Mouse (Mus musculus) megakaryocyte, adult 5-6 weeks (primary cell): ENCODE measurements at regions not wholly inside any gene's neighbourhood (a gene's known extent, or its start where the extent isn't known, plus 50 kb on each side); places are given as distances from the start of the nearest gene placed in this dataset.
"Not testable (repeated sequence)": the region's sequence is repeated elsewhere in the genome, so short reads cannot be mapped to it uniquely, and the experiment has no call there.

Source experiments
- ATAC-seq: 2 replicates; pipeline ENCODE4 v1.8.0; 2016; ENCODE audit warnings: mild to moderate bottlenecking, inconsistent platforms; ENCODE audit not compliant: poor library complexity, severe bottlenecking

DNA sequence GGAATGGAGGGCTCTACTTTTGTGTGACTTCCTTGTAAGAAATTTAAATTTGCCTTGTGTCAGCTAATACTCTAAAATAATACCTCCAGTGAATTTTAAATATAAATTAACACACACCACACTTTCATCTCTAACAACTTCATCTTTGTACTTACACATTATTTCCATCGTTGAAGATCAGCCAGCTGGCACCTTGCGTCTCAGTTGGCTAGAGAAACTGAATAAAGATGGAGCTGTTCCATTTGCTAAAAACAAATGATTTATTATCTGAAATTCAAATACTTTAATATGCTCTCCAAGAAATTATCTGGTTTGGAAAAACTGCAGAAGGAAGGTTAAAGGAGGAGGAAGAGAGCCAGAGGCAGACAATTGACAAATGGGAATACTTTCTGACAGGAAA is 122.0 kb upstream of the Gm11096 start:
- no peak for ATAC-seq

DNA sequence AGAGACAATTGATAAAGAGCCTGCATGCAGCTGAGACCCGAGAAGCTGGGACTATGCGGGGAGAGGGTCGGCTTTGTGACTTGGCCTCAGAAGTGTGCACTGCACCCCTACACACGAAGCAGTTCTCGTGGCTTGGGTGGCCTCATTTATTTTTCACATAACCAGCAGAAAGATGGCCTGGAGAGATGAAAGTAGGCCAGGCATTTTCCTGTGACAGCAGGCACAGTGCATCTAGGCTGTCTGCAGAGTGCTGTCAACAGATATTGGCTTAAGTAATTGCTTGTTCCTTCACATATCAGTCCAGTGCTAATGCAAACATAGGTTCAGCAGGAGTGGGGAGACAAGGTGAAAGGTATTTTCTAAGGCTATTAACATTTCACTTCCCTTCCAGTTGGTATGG is 124.9 kb upstream of the Gm11096 start:
- ATAC-seq, result no peak

DNA sequence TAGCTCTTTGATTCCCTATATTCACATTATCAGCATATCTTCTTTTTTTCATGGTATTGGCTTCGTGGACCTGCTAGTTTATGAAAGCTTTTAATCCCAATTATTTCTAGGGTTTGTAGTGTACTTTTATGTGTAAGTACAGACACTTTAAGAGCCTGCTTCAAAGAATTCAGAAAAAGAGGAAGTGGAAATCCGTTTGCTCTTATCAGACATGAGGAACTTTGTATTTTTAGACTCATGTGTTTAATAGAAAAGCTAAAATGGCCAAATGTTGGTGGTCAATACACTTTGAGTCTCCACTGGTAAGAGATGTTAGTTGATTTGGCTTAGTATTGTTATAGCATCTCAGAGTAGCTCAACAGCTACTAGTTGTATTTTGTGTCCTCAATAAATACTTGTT is 135.7 kb upstream of the Gm11096 start:
- no peak; the same call in 1 of the 2 replicates for ATAC-seq

DNA sequence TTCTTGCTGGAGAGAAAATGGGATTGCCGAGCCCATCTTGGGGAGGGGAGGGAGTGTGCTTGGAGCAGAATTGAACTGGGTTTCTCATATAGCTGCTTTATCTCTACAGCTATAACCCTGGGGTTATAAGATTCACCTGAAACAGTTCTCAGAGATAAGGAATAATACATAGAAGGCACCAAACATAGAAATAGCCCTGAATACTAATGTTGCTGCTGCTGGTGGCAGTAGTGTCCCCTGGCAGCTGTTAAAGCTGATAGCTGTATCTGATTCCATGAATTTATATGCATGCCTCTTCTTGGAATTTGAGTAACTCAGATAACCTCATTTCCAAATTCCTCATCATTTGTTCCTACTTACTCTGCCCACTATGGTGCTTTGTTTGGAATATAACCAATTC is 137.0 kb upstream of the Gm11096 start:
- no peak for ATAC-seq

DNA sequence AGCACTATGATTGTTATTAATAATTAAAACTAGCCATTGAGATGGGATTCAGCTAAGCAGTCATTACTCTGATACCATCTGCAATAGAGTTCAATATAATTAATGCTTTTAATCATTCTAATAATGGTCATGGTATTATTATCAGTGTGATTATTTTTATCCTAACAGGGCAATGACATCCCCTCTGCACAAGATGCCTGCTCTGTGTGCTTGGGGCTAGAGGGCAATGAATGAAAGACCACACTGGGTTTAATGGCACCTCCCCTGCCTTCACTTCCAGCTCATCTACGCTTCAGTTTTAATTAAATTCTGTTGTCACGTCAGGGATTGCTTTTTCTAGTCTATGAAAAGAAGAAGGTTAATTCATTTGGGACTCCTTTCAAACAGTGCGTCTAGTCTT is 139.1 kb upstream of the Gm11096 start:
- ATAC-seq, result no peak

DNA sequence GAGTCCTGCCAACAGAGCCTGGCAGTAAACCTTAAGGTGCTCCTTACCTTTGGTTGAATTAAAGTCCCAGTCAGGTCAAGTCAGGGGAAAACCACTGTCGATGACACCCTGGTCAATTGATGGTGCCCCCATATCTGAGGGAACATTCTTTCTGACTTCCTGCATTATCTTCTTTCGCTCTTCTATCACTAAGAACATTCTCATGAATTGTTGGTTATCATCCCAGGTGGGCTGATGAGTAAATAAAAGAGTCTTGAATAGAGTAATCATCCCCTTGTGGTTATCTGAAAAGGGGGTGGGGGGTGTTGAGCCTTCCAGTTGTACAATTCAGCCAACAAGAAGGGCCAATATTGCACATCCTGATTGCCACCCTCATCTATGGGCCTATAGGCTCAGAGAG is 149.7 kb upstream of the Gm11096 start:
- ATAC-seq, result no peak

DNA sequence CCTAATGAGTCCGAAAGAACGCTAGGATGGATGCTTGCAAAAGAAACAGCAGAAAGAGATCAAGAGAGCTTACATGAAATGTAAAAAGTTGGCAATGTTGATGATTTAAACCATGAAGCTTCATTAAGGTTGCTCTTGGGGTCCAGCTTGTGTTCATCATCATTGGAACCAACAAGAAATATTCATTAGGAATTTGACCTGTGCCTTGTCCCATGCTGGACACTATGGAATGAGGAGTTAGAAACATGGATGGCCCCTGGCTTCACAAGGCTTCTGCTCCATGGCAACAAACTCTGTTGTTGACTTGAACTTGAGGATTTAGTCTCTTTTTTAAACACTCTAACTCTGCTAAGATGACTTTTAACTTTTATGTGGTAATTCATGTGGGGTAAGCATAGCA is 159.0 kb upstream of the Gm11096 start:
- ATAC-seq, result no peak

DNA sequence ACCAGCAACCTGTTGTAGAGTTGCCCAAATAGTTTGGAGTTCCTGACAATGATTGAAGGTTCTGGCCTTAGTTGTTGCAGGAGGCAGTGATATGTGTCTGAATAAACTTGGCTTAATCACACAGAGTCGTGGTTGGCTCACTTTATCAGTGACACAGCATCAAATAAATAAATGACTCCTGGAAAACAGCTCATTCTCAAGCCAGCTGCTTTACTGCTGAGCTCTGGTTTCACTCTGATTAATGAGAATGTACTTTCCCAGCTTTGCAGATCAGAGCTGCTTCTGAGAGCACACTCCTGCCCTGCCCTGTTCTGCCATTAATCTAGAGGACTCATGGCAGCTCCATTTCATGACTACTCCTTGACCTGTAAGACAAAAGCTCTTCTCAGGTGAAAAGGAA is 171.3 kb upstream of the Gm11096 start:
- ATAC-seq, result no peak

DNA sequence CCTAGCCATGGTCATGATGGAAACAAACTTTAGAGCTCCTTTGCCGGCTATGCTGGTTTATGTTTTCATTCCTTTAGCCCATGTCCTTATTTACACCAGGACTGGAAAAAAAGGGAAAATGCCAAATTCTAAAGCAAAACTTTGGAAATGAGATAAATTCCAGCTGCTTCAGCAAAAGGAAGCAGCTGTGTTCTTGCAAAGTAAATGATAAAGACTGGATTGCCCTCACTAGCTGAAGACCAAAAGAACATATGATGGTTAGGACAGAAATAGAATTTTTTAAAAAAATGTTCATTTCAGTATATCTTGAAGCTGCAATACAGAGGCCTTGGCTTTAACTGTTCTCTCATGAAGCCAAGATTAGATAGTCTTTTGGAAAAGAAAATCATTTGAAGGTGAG is 179.6 kb upstream of the Gm11096 start:
- ATAC-seq, result no peak

DNA sequence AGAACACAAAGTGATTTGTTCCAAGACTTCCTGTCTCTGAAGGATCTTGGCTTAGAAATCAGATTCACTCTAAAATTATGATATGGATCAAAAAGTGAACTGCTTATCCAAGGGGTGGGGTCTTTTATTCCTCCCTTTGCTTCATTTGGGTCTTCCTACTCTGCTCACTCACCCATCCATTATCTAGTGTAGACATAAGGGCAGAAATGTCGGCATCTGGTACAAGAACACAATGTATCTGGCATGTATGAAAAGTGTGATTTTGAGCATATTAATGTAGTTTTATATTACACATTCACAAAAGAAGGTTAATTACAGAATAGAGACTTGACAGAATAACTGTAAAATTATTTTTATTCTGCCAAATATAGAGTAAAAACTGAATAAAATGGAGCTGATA is 181.5 kb upstream of the Gm11096 start:
- no peak for ATAC-seq

DNA sequence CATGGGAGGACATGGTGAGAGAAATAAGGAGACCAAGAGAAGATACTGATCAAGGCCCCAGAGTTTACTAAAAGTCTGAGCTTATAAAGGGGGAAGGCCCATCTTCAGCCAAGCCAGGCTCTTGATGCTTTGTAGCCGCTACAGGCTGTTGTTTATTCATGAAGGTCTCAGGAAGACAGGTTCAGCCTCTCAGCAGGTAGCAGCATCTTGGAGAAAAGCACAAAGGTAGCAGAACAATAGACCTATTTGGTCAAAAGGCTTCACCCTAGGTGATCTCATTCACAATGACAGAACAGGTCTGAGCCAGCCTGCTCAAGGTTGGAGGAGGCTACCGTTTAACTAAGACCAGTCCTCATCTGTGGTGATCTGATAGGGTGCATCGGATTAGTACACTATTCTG is 185.5 kb upstream of the Gm11096 start:
- ATAC-seq, result no peak

DNA sequence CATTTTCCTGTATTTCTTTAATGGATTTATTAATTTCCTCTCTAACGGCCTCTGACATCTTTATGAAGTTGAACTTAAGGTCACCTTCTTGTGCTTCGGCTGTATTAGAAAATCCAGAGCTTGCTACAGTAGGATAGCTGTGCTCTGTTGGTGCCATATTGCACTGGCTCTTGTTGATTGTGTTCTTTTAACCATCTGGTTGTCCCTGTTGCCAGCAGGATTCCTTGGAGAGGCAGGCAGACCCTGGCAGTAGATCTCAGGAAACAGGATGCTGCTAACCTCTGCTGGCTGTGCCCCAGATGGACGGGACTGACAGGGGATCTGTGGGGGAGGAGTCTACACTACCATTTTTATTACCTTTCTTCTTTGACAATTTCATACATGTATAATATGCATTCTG is 185.9 kb upstream of the Thumpd2 start:
- ATAC-seq, result no peak

DNA sequence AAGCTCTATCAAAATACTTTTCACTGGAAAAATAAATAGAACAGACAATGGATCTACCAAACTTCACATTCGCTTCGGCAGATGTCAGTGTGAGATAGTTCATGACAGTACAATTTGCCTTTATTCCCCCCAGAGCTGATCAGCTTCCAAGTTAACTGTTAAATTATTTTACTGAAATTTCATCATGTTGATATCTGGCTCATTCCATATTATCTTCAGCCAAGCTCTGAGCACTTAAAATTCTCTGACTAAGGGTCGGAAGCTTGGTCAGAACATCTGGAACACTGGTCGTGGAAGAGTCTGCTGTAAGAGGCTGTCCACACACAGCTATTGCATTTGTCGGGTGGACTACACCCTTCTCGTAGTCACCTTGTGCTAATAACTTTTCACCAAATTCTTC is 181.3 kb upstream of the Thumpd2 start:
- ATAC-seq, result no peak

DNA sequence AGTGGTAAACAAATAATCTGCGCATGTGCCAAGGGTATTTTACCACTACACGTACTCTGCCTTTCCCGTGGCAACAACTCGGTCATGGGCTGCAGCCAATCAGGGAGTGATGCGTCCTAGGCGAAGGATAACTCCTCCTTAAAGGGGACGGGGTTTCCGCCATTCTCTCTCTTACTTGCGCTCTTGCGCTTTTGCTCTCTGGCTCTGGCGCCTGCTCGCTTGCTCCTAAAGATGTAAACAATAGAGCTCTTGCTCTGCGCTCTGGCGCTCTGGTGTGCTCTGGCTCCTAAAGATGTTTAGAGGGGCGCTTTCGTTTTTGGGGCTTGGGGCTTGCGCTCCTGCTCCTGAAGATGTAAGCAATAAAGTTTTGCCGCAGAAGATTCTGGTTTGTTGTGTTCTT is 166.9 kb upstream of the Thumpd2 start:
- not testable (repeated sequence) for ATAC-seq

DNA sequence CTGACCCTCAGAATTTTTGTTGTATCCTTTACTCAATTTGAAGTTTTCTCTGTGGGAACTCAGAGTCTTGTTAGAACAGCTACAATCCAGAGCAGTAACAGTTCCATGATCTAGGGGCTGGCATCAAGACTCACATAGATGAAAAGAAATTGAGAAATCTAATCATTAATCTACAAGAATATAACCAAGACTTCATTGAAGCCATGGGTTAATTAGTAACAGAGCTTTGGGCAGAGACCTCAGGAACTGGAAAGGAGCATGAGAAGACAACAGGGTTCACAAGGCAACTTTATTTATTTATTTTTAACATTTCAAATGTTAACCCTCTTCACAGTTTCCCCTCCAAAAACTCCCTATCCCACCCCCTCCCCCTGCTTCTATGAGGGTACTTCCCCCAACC is 160.4 kb upstream of the Thumpd2 start:
- ATAC-seq, result no peak

DNA sequence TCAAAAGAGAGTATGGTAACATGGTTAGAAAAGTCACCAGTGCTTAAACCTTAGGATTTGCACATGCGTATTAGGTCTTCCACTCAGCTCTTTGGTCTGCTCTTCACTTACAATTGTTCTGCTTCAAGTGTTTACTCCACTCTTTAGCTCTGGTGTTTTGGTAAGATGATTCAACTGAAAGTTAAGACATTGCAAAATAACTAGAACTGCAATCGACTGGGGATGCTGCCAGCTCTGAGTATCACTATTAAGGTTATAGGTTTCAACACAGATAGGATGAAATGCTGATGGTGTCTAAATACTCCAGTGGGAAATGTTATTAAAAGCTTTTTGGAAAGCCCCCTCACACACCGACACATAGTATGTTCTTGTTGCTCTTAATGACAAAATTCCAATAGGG is 156.6 kb upstream of the Thumpd2 start:
- ATAC-seq, result no peak

DNA sequence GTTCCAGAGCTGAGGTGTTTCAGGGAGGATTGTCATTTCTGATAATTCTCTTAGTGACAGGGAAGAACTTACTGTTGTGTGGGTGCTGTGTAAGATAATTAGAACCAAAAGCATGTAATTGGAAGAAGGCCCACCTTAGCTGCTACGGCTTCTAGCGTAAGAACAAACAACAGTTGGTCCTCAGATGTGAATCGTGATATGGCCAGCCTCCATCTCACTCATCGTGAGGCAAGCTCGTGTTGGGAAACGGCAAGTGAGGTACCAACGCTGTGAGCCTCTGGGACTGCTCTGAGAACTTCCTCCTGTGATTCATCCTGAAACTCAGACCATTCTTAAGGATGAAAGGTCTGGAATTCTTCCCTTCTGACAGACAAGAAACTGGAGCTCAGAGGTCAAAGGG is 150.0 kb upstream of the Thumpd2 start:
- no peak for ATAC-seq

DNA sequence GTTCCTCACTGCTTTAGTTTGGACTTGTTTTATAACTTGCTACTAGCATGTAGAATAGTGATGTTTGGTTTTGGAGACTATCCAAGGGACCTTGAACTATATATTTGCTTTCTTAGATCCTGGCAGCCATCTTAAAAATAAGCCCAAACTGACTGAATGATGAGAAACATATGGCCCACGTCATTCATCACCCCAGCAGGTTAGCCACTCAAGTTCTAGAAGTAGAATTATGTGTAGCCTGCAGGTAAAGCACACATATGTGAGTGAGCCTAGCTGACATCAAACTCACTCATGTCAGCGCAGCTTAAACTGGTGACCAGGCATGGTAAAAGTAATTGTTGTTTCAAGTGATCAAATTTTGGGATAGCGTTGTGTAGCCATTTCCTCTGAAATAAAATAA is 147.2 kb upstream of the Thumpd2 start:
- ATAC-seq, result no peak

DNA sequence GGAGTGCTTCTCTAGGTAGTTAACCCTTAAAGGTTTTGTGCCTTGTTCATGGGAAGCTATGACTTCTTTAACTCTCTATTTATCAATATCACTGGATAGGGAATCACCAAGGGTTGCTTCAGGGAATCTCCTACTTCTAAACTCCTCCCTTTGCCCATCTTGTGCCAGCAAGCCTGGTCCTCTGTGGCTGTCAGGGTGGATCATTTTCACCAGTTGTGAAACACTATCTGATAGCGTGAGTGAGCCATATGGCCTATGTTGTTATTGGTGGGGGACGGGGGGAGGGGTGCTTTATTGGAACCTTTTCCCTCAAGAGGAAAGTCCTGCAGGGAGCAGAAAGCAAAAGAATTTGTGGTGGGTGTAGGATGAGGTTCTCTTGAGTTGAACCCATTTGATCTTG is 145.5 kb upstream of the Thumpd2 start:
- ATAC-seq, result no peak

DNA sequence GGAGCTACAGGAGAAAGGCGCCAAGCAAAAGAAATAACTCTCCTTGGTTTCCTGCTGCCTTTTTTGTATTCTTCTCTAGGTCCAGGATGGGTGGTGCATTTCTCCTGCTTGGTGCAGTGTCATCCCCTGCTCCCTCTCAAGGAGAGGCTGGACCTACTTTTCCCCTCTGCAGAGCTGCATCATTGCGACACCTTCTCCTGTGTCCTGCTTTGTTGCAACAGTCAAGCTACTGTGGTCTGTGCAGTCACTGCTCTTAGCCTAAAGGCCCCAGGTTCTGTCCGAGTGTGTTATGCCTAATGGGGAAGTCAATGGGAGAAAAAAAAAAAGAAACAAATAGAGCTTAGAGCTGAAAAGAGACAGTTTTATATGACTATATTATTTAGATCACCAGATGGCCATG is 144.4 kb upstream of the Thumpd2 start:
- ATAC-seq, result no peak

DNA sequence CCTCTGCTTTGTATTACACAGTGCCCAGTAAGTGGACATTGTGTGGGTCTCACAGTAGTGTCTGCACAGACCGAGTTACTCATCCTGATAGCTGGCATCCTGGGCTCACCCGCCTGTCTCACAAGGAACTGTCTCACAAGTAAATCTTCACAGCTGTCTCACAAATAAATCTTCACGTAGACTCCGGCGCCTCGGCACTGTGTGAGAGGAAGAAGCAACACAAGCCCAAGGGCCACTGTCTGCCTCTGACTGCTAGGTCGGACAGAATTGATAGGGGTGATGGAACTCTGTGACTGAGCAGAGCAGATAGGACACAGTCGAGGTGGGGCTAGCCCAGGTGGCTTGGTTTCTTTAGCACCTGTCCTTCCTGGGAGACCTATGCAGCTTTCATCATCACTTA is 136.2 kb upstream of the Thumpd2 start:
- no peak for ATAC-seq

DNA sequence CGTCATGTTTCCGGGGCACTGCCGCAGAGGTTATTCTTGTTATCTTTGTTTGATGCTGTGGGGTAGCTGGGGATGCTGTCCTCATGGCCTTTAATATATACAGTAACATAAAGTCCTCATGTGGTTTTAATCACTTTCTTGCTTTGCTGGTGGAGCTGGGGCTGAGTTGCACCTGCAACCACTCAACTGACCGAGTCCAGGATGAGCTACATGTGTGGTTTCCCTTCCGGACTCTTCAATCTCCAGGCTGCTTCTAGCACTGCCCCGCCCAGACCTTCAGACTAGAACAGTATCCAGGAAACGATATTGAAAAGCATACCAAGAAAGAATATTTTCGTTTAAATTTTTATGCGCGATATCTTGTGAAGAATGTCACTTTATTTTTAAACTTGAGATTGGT is 129.1 kb upstream of the Thumpd2 start:
- no peak for ATAC-seq

DNA sequence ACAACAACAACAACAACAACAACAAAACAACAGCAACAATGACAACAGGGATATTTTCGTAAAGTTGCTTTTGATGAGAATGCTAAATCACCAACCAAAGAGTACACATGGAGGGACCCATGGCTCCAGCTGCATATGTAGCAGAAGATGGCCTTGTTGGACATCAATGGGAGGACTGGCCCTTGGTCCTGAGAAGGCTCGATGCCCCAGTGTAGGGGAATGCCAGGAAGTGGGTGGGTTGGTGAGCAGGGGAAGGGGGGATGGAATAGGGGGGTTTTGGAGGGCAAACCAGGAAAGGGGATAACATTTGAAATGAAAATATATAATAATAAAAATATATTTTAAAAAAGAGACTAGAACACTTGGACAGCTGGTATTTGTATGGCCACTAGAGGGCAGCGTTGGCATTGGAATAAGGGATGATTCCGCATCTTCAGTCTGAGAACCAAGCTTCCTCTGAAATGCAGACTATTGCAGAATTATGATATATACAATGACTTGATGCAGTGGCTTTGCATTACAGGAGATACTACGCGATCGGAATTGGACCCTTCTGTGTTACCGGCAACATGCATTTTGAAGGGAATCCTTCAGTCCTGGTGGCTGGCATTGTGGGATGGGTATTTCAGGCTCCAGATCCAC is 128.5 kb upstream of the Thumpd2 start:
- ATAC-seq, result 0 out of 2 replicates have a peak, but pooled peaks have one; percentile 51

DNA sequence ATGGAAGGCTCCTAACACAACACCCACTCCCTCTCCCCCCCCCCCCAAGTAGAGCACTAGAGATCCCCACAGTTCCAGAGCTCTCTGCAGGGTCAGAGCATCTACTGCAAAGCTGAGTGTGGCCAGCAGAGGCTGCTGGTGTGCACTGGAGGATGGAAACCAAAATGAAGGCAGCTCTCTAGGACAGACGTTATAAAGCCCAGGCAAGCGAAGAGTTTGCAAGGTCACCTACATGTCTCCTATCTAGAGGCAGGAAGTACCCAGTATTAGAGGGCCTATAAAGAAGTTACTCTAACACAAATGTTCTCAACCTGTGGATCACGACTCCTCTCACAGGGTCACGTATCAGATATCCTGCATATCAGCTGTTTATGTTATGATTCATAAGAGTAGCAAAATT is 125.1 kb upstream of the Thumpd2 start:
- 0 out of 2 replicates have a peak, but pooled peaks have one; percentile 38 for ATAC-seq
